Mouse (Mus musculus) embryo, embryonic 9.5 days (tissue): ENCODE data around the gene Lsm2.
A peak's percentile ranks its signal among the peaks of the same experiment; 100 is the strongest.

Experiments used
- DNase-seq: peaks from one replicate; pipeline ENCODE4 v3.0.0-alpha.2; 2017; ENCODE audit errors: extremely low spot score

The Lsm2 gene

GRCm38 (mm10) chr17:35013221-35013620, 31.6 kb downstream of the Lsm2 start:
- DNase-seq = no peak

DNA sequence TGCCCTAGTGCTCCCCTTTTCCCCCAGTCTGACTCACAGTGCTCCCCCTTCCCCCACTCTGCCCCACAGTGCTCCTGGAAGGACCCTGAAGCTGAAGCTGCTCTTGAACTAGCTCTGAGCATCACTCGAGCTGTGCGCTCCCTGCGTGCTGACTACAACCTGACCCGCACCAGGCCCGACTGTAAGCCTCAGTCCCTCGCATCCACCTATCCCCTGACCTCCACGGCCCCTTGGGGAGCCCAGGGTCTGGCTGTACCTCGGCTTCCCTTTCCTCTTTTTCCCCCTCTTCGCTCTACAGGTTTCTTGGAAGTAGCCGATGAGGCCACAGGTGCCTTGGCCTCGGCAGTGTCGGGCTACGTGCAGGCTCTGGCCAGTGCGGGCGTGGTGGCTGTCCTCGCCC, 33.6 kb downstream of the Lsm2 start:
- no peak for DNase-seq

DNA sequence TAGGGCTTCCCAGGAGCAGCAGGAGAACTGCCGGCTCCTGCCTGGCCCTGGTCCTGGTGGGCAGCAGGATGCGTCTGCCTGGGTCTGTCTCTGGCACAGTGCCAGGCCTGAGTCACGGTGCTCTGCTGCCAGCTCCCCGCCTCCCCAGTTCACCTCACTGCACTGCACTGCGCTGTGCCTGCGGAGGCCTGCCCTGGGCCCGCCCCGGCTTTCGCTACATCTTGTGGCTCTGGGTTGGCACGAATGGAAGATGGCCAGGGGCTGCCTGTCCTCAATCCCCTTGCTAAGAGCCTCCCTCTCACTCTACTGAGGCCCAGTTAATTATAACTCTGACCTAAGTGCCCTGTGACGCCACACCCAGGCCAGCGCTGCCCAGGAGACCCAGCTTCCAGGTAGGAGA, 34.7 kb downstream of the Lsm2 start, which contains the start of gene Vwa7:
Gene Vwa7, plus strand, starts transcription at position 204 of the 400 bp plus-strand sequence.
- no peak for DNase-seq

DNA sequence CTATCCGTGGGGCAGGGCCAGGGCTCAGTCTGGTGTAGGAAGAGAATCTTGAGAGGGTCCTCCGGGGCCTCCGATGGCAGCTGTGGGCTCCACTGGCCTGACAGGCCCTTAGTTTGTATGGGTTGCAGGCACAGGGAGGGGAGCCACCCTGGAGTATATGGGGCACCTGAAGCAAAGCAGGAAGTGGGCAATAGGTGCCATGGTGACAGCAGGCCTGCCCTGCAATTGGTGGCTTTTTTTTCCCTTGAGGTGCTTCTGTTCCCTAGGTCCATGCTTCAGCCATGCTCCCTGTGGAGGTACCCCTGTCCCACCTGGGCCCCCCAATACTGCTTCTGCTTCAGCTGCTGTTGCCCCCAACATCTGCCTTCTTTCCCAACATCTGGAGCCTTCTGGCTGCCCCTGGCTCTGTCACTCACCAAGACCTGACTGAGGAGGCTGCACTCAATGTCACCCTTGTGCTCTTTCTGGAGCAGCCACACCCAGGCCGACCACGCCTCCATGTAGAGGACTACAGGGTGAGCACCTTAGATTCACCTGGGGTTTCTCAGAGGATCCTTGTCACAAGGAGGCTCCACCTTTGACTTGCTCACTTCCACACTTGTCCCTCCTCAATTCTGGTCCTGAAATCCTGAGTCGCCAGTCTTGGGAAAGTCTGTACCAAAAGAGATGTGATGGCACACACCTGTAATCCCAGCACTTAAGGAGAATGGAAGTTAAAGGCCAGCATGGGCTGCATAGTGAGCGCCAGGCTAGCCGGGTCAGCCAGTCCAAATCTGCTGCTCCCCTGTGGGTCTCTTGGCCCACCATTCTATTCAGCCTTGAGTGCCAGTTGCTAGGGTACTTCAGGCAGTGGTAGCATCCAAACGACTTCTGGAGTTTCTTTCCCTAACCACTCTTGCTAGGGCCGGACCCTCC, 35.4 kb downstream of the Lsm2 start:
- no peak for DNase-seq

- no peak for DNase-seq
Measured at GRCm38 (mm10) chr17:35017706-35018030, 36.0 kb downstream of the Lsm2 start.

GRCm38 (mm10) chr17:35018171-35018570, 36.5 kb downstream of the Lsm2 start:
- DNase-seq = no peak

DNA sequence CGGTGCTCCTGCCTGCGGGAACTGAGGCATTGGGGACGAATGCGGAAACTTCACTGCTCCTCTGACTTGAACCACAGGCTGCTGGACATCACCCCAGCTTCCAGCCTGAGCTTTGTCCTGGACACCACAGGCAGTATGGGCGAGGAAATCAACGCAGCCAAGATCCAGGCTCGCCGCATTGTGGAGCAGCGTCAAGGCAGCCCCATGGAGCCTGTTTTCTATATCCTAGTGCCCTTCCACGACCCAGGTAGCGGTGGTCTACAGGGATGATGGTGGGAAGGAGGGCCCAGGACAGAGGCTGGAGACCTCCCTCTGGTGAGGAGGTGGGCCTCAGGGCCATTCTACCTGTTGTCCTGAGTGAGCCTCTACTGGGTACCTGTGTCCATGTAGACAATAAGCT, 38.2 kb downstream of the Lsm2 start:
- no peak for DNase-seq

GRCm38 (mm10) chr17:35020551-35020950, 38.9 kb downstream of the Lsm2 start:
- no peak for DNase-seq

DNA sequence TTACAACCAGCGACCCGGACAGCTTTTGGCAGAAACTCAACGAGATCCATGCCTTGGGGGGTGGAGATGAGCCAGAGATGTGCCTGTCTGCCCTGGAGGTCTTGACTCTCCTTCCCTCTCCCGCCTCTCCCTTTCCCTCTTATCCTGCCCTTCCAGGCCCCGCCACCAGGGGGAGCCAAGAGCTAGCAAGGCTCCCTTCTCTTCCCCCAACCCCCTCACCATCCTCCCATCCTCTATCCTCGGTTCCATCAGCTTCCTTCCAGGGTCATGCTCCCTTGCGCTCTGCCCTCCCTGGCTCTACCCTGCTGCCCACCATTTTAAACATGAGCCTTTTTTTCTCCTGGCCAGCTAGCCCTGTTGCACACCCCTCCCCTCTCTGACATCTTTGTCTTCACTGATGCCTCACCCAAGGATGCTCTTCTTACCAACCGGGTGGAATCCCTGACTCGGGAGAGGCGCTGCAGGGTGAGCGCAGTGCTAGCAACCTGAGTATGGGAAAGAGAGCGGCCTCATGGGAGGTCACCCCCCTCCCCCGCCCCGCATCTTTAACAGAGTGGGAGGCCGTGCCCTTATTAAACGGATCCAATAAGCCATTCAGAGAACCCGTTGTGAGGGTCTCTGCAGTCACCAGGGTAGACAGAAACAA, 39.6 kb downstream of the Lsm2 start:
- peak; percentile 92 for DNase-seq

DNA sequence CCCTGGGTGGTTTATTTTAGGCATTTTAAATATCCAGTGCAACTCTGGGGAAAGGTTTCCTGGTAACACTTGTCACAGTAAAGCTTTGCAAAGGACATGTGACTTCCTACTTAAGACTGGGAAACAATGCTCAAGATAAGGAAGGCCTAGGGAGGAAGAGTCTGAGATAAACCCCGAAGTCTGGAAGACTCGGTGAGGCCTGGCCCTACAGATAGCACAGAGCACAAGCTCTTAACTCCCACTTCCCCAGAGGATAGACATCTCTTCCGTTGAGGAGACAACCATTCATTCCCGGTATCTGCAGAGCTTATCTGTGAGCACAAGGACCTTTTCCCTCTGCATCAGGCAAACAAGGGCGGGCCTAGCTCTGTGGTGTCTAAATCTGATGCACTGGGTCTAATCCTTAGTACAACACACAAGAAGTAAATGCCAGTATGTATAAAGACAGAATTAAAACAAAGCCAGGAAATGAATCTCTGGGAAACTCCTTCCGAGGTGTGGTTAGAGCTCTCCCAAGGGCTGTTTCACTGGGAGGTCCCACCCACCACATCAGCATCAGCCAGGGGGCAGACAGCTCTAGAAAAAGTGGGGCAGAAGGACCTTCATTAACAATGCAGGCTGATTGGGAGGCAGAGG, 40.3 kb downstream of the Lsm2 start:
- DNase-seq = no peak

- no peak for DNase-seq
Measured at GRCm38 (mm10) chr17:35022541-35023060, 40.9 kb downstream of the Lsm2 start.

- no peak for DNase-seq
Measured at GRCm38 (mm10) chr17:35023221-35023620, 41.6 kb downstream of the Lsm2 start.

GRCm38 (mm10) chr17:35023756-35024155, 42.1 kb downstream of the Lsm2 start:
- no peak for DNase-seq

- DNase-seq = no peak
Measured at GRCm38 (mm10) chr17:35024261-35024660, 42.6 kb downstream of the Lsm2 start.

GRCm38 (mm10) chr17:35024691-35025488, 43.2 kb downstream of the Lsm2 start:
- no peak for DNase-seq

DNA sequence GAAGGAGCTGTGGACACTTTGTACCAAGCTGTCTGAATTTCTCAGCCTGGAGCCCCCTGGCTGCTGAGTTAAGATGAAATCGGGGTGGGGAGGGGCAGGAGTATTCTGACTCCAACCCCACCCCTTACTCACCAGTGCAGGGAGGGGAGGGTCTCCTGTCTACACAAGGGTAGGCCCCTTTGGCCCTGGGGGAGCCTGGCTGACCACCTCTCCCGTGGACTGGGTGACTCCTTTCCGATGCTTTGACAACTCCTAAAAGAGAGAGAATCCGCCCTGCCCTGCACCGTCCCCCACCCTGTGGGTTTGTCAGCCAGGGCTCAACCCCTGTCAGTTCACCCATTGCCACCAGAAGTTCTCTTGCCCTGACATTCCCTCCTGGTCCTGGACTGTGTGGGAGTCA, 44.5 kb downstream of the Lsm2 start:
- DNase-seq = no peak

- no peak for DNase-seq
Measured at GRCm38 (mm10) chr17:35027277-35028068, 45.8 kb downstream of the Lsm2 start, which contains the start of gene Sapcd1. Gene Sapcd1 (minus strand): TSS chr17:35028016.

DNA sequence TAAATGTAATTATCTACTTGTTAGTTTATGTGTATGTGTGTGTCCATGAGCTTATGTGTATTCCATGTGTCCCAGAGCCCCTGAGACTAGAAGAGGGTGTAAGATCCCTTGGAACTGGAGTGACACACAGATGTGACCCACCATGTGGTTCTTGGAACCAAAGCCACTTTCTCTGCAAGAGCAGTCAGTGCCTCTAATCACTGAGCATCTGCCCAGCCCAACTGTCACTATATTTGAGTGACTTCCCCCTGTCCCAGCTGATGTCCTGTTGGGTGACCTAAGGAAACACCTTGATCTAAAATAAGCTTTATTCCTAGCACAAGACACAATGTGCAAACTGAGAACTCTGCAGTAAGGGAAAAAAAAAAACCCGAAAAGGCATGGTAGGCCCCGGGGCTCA, 46.7 kb downstream of the Lsm2 start:
- no peak for DNase-seq

DNA sequence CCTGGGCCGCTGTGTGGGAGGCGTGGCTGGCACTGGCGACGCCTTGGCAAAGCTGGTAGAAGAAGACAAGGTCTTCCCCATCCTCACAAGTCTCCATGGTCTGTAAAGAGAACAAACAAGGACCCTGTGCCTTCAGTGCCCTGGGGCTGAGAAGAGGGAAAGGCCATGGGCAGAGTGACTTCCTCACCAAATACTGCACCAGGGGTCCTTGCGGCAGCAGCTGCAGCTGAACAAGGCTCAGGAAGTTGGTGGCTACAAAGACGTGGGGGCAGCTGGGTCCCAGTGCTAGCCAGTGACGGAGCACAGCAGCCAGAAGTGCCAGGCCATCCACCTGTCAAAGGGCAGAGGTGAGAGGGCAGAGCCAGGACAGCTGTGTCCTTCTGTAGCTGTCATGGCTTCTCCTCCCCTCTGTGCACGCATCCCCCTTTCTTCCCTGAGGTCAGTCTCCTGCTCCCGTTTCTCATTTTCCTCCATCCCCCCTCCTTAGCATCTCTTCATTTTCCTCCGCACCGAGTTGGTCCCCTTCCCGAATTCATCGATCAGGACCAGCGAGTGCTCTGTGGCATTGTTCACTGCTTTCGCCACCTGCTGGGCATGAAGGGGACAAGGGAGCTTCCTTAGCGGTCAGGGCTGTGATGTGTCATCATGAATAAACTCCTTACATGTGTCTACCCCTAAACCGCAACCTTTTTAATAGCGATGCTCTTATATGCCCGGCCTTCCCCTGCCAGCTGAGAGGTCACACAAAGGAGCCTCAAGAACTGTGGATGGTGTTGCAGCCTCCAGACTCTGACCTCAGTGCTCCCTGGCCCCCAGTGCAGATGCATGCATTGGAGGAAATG, 48.2 kb downstream of the Lsm2 start:
- DNase-seq = no peak

- no peak for DNase-seq
Measured at GRCm38 (mm10) chr17:35031272-35031671, 49.6 kb downstream of the Lsm2 start.
